Mouse (Mus musculus): ENCODE measurements around the gene Kat5. TPM values are rescaled to one million over a fixed set of nuclear protein-coding genes. Genes with fewer than 3 reads are reported as not detected.

Gene Kat5
- polyA plus RNA-seq, 1 experiment = 57.5 TPM

- Histone ChIP-seq H3K4me3 (replicated peaks) (no peak overlapping the region), H3K36me3 (replicated peaks; ENCODE audit: low read length) (no peaks in the 10 kb centered on the region), H3K27me3 (replicated peaks) (no peaks in the 10 kb centered on the region), H3K9me3 (peaks cover 11% of the 10 kb centered on the region), H3K4me1 (peaks cover 18% of the 10 kb centered on the region)
- TF ChIP-seq GATA1 (IDR thresholded peaks at IDR 0.05; ENCODE audit: borderline replicate concordance, low read length) (no peak), FLI1 (IDR thresholded peaks at IDR 0.05; ENCODE audit: low read length) (no peak)
Observed at GRCm38 (mm10) chr19:5632120-5632519, 22.1 kb upstream of the Kat5 start.

DNA sequence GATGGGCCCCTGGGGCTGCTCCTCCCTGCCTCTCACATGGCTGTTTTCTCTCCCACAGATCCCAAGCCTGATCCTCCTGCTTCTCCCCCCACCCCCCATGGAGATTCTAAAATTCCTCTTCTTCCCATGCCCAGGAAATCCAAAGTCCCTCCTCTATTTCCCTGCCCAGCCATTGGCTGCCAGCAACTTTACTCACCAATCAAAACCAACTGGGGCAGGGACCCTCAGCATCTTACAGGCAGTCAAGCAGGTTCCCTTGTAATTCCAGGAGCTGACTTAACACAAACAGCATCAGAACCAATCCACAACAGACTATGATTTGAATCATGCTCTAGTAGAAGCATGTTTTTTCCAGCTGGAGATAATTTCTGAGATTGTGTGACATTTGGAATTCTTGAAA, 19.9 kb upstream of the Kat5 start:
- TF ChIP-seq GATA1 (IDR thresholded peaks at IDR 0.05; ENCODE audit: borderline replicate concordance, low read length) (no peak), FLI1 (IDR thresholded peaks at IDR 0.05; ENCODE audit: low read length) (no peak)

GRCm38 (mm10) chr19:5625311-5625710, 15.3 kb upstream of the Kat5 start:
- peaks cover 9% of the 10 kb centered on the region for H3K27me3 ChIP-seq (replicated peaks)
- H3K36me3 ChIP-seq (replicated peaks; ENCODE audit: low read length) = no peaks in the 10 kb centered on the region
- no peak for TF ChIP-seq FLI1 (IDR thresholded peaks at IDR 0.05; ENCODE audit: low read length)
- no peak for TF ChIP-seq GATA1 (IDR thresholded peaks at IDR 0.05; ENCODE audit: borderline replicate concordance, low read length)
- H3K4me3 ChIP-seq (replicated peaks) = no peak overlapping the region
- peaks cover 21% of the 10 kb centered on the region for H3K4me1 ChIP-seq
- peaks cover 8% of the 10 kb centered on the region for H3K9me3 ChIP-seq

More for the DNA sequence above, 19.9 kb upstream of the Kat5 start:
- no peaks in the 10 kb centered on the region for H3K36me3 ChIP-seq (replicated peaks; ENCODE audit: low read length)
- no peak overlapping the region for H3K4me3 ChIP-seq (replicated peaks)
- H3K9me3 ChIP-seq = peaks cover 11% of the 10 kb centered on the region
- peaks cover 11% of the 10 kb centered on the region for H3K4me1 ChIP-seq
- no peaks in the 10 kb centered on the region for H3K27me3 ChIP-seq (replicated peaks)

DNA sequence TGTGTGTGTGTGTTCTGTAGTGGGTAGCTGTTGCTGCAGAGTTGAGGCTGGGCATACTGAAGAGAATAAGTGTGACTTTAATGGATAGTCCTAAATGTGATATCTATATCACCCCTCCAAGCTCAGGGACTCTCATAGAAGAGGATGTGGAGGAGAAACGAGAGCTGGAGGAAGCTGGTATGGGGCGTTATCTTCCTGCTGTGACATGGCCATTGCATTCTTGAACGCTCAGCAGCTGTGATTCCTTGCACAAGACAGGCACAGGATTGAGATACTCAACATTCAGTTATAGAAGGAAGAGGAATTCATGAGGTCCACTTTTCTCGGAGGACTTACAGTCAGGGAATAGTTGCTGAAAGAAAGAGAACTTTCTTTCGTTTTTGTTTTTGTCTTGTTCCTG, 11.8 kb upstream of the Kat5 start:
- Histone ChIP-seq H3K4me1 (peaks cover 42% of the 10 kb centered on the region), H3K27me3 (replicated peaks) (peaks cover 9% of the 10 kb centered on the region), H3K36me3 (replicated peaks; ENCODE audit: low read length) (no peaks in the 10 kb centered on the region), H3K9me3 (no peaks in the 10 kb centered on the region), H3K4me3 (replicated peaks) (no peak overlapping the region)
- TF ChIP-seq GATA1 (IDR thresholded peaks at IDR 0.05; ENCODE audit: borderline replicate concordance, low read length) (no peak), FLI1 (IDR thresholded peaks at IDR 0.05; ENCODE audit: low read length) (no peak)

DNA sequence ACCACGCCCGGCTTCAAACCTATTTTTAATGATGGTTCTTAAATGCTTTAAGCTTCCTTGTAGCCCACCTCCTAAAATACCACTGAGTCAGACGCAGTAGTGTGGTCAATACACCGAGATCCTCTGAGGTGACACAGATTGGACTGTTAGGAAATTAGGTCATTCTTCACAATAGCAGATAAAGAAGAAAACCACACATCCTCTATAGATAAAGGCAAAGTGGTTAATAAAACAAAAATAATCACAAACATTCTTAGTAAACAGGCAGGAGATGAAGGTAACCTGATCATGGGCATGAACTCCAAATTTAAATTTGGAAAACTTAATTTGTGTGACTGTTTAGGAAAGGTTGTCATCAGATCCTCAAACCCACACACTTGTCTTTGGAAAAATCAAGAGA, 10.0 kb upstream of the Kat5 start:
- no peaks in the 10 kb centered on the region for H3K9me3 ChIP-seq
- H3K4me3 ChIP-seq (replicated peaks) = no peak overlapping the region
- peaks cover 9% of the 10 kb centered on the region for H3K27me3 ChIP-seq (replicated peaks)
- peaks cover 52% of the 10 kb centered on the region for H3K4me1 ChIP-seq
- H3K36me3 ChIP-seq (replicated peaks; ENCODE audit: low read length) = no peaks in the 10 kb centered on the region
- TF ChIP-seq FLI1 (IDR thresholded peaks at IDR 0.05; ENCODE audit: low read length) (no peak), GATA1 (IDR thresholded peaks at IDR 0.05; ENCODE audit: borderline replicate concordance, low read length) (no peak)

- no peaks in the 10 kb centered on the region for H3K27me3 ChIP-seq (replicated peaks)
- no peaks in the 10 kb centered on the region for H3K36me3 ChIP-seq (replicated peaks; ENCODE audit: low read length)
- no peaks in the 10 kb centered on the region for H3K9me3 ChIP-seq
- H3K4me1 ChIP-seq = peaks cover 77% of the 10 kb centered on the region
- TF ChIP-seq FLI1 (IDR thresholded peaks at IDR 0.05; ENCODE audit: low read length) = no peak
- TF ChIP-seq GATA1 (IDR thresholded peaks at IDR 0.05; ENCODE audit: borderline replicate concordance, low read length) = no peak
- no peak overlapping the region for H3K4me3 ChIP-seq (replicated peaks)
Observed at GRCm38 (mm10) chr19:5614953-5615352, 4.9 kb upstream of the Kat5 start.

GRCm38 (mm10) chr19:5612762-5613411, 2.9 kb upstream of the Kat5 start:
- no peak overlapping the region for H3K4me3 ChIP-seq (replicated peaks)
- TF ChIP-seq FLI1 (IDR thresholded peaks at IDR 0.05; ENCODE audit: low read length) (no peak), GATA1 (IDR thresholded peaks at IDR 0.05; ENCODE audit: borderline replicate concordance, low read length) (no peak)
- peaks cover 12% of the 10 kb centered on the region for H3K36me3 ChIP-seq (replicated peaks; ENCODE audit: low read length)
- H3K9me3 ChIP-seq = no peaks in the 10 kb centered on the region
- peaks cover 84% of the 10 kb centered on the region for H3K4me1 ChIP-seq
- H3K27me3 ChIP-seq (replicated peaks) = no peaks in the 10 kb centered on the region

DNA sequence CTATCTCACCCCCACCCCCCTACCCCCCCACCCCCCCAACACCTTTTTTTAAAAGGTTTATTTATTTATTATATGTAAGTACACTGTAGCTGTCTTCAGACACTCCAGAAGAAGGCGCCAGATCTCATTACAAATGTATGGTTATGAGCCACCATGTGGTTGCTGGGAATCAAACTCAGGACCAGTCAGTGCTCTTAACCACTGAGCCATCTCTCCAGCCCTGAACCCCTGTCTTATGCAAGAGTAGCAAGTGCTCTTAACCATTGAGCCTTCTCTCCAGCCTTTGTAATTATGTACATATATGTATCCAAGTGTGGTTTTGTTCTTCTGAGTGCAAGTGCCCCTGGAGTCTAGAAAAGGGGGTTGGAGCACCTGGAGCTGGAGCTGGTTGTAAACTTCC, 1.9 kb upstream of the Kat5 start:
- Histone ChIP-seq H3K4me1 (peaks cover 84% of the 10 kb centered on the region), H3K27me3 (replicated peaks) (no peaks in the 10 kb centered on the region), H3K9me3 (no peaks in the 10 kb centered on the region), H3K36me3 (replicated peaks; ENCODE audit: low read length) (peaks cover 21% of the 10 kb centered on the region), H3K4me3 (replicated peaks) (no peak overlapping the region)
- TF ChIP-seq GATA1 (IDR thresholded peaks at IDR 0.05; ENCODE audit: borderline replicate concordance, low read length) = no peak
- no peak for TF ChIP-seq FLI1 (IDR thresholded peaks at IDR 0.05; ENCODE audit: low read length)

DNA sequence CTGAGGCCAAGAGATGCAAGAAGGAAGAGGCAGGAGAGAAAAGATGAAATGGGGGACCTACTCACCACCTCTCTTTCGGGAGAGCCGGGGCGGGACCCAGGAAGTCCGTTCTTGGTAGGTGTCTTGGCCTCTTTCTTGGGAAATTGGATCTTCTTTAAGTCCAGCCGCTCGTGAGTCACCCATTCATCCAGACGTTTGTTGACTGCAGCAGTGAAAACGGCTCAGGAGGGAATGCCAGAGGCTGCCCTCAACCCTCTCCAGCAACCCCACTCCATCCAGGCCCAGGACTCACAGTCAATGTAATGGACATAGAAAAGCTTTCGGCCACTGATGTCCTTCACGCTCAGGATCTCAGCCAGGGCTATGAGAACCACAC, 878 bp downstream of the Kat5 start:
- Histone ChIP-seq H3K4me3 (replicated peaks) (peak overlapping the region; percentile 96), H3K27me3 (replicated peaks) (no peaks in the 10 kb centered on the region), H3K36me3 (replicated peaks; ENCODE audit: low read length) (peaks cover 49% of the 10 kb centered on the region), H3K4me1 (peaks cover 87% of the 10 kb centered on the region), H3K9me3 (no peaks in the 10 kb centered on the region)
- no peak for TF ChIP-seq FLI1 (IDR thresholded peaks at IDR 0.05; ENCODE audit: low read length)
- no peak for TF ChIP-seq GATA1 (IDR thresholded peaks at IDR 0.05; ENCODE audit: borderline replicate concordance, low read length)

- H3K27me3 ChIP-seq (replicated peaks) = no peaks in the 10 kb centered on the region
- H3K9me3 ChIP-seq = no peaks in the 10 kb centered on the region
- TF ChIP-seq FLI1 (IDR thresholded peaks at IDR 0.05; ENCODE audit: low read length) = no peak
- TF ChIP-seq GATA1 (IDR thresholded peaks at IDR 0.05; ENCODE audit: borderline replicate concordance, low read length) = no peak
- peak overlapping the region; percentile 96 for H3K4me3 ChIP-seq (replicated peaks)
- H3K4me1 ChIP-seq = peaks cover 87% of the 10 kb centered on the region
- H3K36me3 ChIP-seq (replicated peaks; ENCODE audit: low read length) = peaks cover 54% of the 10 kb centered on the region
Observed at GRCm38 (mm10) chr19:5608707-5609106, 1.3 kb downstream of the Kat5 start.
